Mouse (Mus musculus): Measurements from ENCODE around the gene Camkmt. TPM values are rescaled to one million over a fixed set of nuclear protein-coding genes. Genes with fewer than 3 reads are reported as not detected.

Gene Camkmt
- total and polyA plus RNA-seq, 3 experiments, result 1.6 to 5.9 TPM; not detected in 1

DNA sequence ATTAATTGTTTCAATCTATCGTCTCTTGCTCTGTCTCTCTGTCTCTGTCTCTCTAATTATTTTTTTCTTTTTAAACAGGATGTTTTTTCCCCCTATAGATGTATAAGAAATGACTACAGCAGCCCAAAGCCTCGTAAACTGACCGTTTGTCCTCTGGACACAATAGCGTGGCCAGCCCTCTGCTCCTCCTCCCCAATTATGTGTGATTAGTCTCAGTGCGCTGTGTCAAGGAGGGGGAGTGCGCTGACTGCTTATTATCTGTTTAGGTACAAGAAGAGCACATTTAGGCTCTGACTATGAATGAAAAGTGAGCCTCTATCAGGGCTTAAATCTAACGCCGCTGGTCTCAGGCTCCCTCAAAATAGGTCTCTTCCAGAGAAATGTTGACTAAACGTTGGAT is 368.2 kb downstream of the Camkmt start:
- Histone ChIP-seq H3K27ac (ENCODE audit: control insufficient read depth, low read depth, low read length) (no peak overlapping the region), H3K9ac (ENCODE audit: control insufficient read depth, low read depth, low read length, poor library complexity, severe bottlenecking) (no peak overlapping the region), H3K36me3 (ENCODE audit: control insufficient read depth in 1 of 2, insufficient read depth in 2 of 2, low read length in 2 of 2) (no peaks in the 10 kb centered on the region), H3K79me2 (ENCODE audit: control insufficient read depth, insufficient read depth, low read length, poor library complexity) (no peaks in the 10 kb centered on the region), H3K4me3 (ENCODE audit: control insufficient read depth in 1 of 2, insufficient read depth in 1 of 2, low read depth in 2 of 2, low read length in 2 of 2) (no peak overlapping the region), H3K27me3 (ENCODE audit: control insufficient read depth in 1 of 2, insufficient read depth in 2 of 2, low read length in 2 of 2) (no peaks in the 10 kb centered on the region), H3K4me1 (ENCODE audit: control insufficient read depth in 1 of 2, insufficient read depth in 2 of 2, low read length in 2 of 2) (no peaks in the 10 kb centered on the region), H3K9me3 (replicated peaks; ENCODE audit: insufficient read depth, low read length) (no peaks in the 10 kb centered on the region)
- TF ChIP-seq E2F4 (IDR thresholded peaks at IDR 0.05; ENCODE audit: borderline replicate concordance, low read depth, low read length) (no peak), SMC3 (IDR thresholded peaks at IDR 0.05; ENCODE audit: low read depth, low read length) (no peak), MAFK (IDR thresholded peaks at IDR 0.05; ENCODE audit: borderline replicate concordance, low read depth, low read length) (no peak), ZC3H11A (IDR thresholded peaks at IDR 0.05; ENCODE audit: low read depth, low read length) (no peak), NELFE (IDR thresholded peaks at IDR 0.05; ENCODE audit: low read depth, low read length) (no peak), SIN3A (IDR thresholded peaks at IDR 0.05; ENCODE audit: low read length) (no peak)
- DNase-seq (ENCODE audit: low read depth, low spot score), result no peak

DNA sequence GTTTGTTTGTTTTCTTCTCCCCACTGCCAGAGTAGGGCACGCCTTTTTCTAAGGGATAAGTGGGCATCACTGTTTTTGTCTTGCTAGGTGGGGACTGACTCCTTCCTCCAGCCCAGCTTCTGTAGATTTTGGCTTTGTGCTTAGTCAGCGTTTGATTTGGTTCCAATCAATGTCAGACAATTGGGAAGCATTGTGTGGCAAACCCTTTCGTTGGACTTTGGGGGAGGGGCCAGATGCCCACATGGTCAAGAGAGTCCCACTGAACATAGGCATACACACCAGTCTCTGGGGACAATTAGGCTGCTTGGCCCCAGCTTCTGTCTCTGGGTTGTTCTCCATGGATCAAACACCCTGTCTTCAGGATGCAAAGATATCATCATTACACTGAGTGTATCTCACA is 371.2 kb downstream of the Camkmt start:
- no peaks in the 10 kb centered on the region; a peak in 2 of 4 replicates for H3K27me3 ChIP-seq (ENCODE audit: control insufficient read depth in 1 of 2, insufficient read depth in 2 of 2, low read length in 2 of 2)
- no peak overlapping the region for H3K27ac ChIP-seq (ENCODE audit: control insufficient read depth, low read depth, low read length)
- H3K4me3 ChIP-seq (ENCODE audit: control insufficient read depth in 1 of 2, insufficient read depth in 1 of 2, low read depth in 2 of 2, low read length in 2 of 2), result no peak overlapping the region
- H3K4me1 ChIP-seq (ENCODE audit: control insufficient read depth in 1 of 2, insufficient read depth in 2 of 2, low read length in 2 of 2), result no peaks in the 10 kb centered on the region
- H3K9me3 ChIP-seq (replicated peaks; ENCODE audit: insufficient read depth, low read length), result no peaks in the 10 kb centered on the region
- no peak for DNase-seq (ENCODE audit: low read depth, low spot score)
- no peak for TF ChIP-seq ELF1 (IDR thresholded peaks at IDR 0.05; ENCODE audit: low read depth, low read length)
- no peak for TF ChIP-seq MEF2A (IDR thresholded peaks at IDR 0.05; ENCODE audit: extremely low read depth, insufficient replicate concordance, low read depth, low read length, poor library complexity, severe bottlenecking)
- H3K9ac ChIP-seq (ENCODE audit: control insufficient read depth, low read depth, low read length, poor library complexity, severe bottlenecking), result no peak overlapping the region
- H3K79me2 ChIP-seq (ENCODE audit: control insufficient read depth, insufficient read depth, low read length, poor library complexity), result no peaks in the 10 kb centered on the region
- no peaks in the 10 kb centered on the region for H3K36me3 ChIP-seq (ENCODE audit: control insufficient read depth in 1 of 2, insufficient read depth in 2 of 2, low read length in 2 of 2)

DNA sequence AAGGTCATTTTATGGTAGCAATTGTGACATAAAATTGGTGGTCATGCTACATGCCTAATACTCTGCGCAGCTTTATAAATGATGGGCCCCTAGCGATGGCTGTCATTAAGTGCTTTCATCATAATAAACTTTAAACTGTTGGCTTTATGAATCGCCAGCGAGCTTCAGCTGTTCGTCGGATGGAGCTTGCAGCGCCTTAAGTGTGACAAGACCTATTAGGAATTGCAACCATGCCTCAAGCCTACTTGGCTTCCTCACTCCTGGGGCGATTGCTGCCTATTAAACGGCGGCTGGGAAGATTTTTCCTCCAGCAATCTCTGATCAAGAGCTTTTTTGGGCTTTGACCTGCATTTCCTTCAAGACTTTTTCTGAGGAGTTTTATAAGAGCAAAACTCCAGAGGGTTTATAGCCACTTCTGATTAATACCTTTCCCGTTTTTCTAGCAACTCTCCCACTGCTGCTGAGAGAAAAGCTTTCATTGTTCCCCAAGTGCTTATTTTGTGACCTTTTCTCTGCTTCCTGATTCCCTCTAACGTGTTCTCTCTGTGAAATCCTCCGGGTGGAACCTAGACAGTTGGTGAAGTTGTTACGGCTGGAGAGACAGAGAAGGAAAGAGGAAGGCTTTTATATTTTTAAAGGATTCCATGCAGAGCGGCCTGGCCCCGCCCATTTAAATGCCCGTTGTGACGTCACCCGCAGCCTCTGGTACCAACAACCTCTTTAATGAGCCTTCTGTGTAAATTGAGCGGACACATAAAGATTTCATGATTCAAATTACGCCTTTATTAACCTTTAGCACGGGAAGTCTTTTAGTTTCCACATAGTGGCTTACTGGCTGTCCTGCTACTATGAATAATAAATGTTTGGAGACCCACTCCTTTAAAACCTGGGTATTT is 373.4 kb downstream of the Camkmt start:
- no peak for DNase-seq (ENCODE audit: low read depth, low spot score)
- TF ChIP-seq SMC3 (IDR thresholded peaks at IDR 0.05; ENCODE audit: low read depth, low read length) (no peak), SIN3A (IDR thresholded peaks at IDR 0.05; ENCODE audit: low read length) (no peak), POLR2A (IDR thresholded peaks at IDR 0.05; ENCODE audit: control insufficient read depth in 1 of 2, insufficient read depth in 1 of 2, low read depth in 1 of 2, low read length in 2 of 2, poor library complexity in 1 of 2) (no peak), HCFC1 (IDR thresholded peaks at IDR 0.05; ENCODE audit: low read depth, low read length) (no peak), ZNF384 (IDR thresholded peaks at IDR 0.05; ENCODE audit: low read depth, low read length) (no peak), MXI1 (IDR thresholded peaks at IDR 0.05; ENCODE audit: low read depth, low read length) (no peak), MAX (IDR thresholded peaks at IDR 0.05; ENCODE audit: low read length) (no peak), GATA1 (IDR thresholded peaks at IDR 0.05; ENCODE audit: low read depth, low read length) (no peak), RCOR1 (IDR thresholded peaks at IDR 0.05; ENCODE audit: low read depth, low read length) (no peak), USF1 (IDR thresholded peaks at IDR 0.05; ENCODE audit: low read depth, low read length) (no peak), NRF1 (IDR thresholded peaks at IDR 0.05; ENCODE audit: insufficient read depth, low read depth, low read length, poor library complexity, severe bottlenecking) (no peak), CTCF (IDR thresholded peaks at IDR 0.05 in 2 of 3, conservative IDR thresholded peaks at IDR 0.05 in 1 of 3; ENCODE audit: control insufficient read depth in 1 of 3, insufficient read depth in 1 of 3, low read depth in 2 of 3, low read length in 3 of 3, poor library complexity in 1 of 3, severe bottlenecking in 1 of 3) (no peak), EP300 (IDR thresholded peaks at IDR 0.05; ENCODE audit: low read depth in 1 of 2, low read length in 2 of 2) (no peak), ZKSCAN1 (IDR thresholded peaks at IDR 0.05; ENCODE audit: low read depth, low read length) (no peak), UBTF (IDR thresholded peaks at IDR 0.05; ENCODE audit: borderline replicate concordance, insufficient read depth, low read depth, low read length) (no peak), ZC3H11A (IDR thresholded peaks at IDR 0.05; ENCODE audit: low read depth, low read length) (no peak), MEF2A (IDR thresholded peaks at IDR 0.05; ENCODE audit: extremely low read depth, insufficient replicate concordance, low read depth, low read length, poor library complexity, severe bottlenecking) (no peak), TBP (IDR thresholded peaks at IDR 0.05; ENCODE audit: low read depth, low read length) (no peak), GABPA (IDR thresholded peaks at IDR 0.05; ENCODE audit: low read depth, low read length) (no peak)
- Histone ChIP-seq H3K27ac (ENCODE audit: control insufficient read depth, low read depth, low read length) (no peak overlapping the region), H3K9ac (ENCODE audit: control insufficient read depth, low read depth, low read length, poor library complexity, severe bottlenecking) (no peak overlapping the region), H3K4me1 (ENCODE audit: control insufficient read depth in 1 of 2, insufficient read depth in 2 of 2, low read length in 2 of 2) (no peaks in the 10 kb centered on the region), H3K79me2 (ENCODE audit: control insufficient read depth, insufficient read depth, low read length, poor library complexity) (no peaks in the 10 kb centered on the region), H3K27me3 (ENCODE audit: control insufficient read depth in 1 of 2, insufficient read depth in 2 of 2, low read length in 2 of 2) (no peaks in the 10 kb centered on the region; a peak in 3 of 4 replicates), H3K4me3 (ENCODE audit: control insufficient read depth in 1 of 2, insufficient read depth in 1 of 2, low read depth in 2 of 2, low read length in 2 of 2) (no peak overlapping the region), H3K9me3 (replicated peaks; ENCODE audit: insufficient read depth, low read length) (no peaks in the 10 kb centered on the region), H3K36me3 (ENCODE audit: control insufficient read depth in 1 of 2, insufficient read depth in 2 of 2, low read length in 2 of 2) (no peaks in the 10 kb centered on the region)
